Mouse (Mus musculus) activated CD4-positive, CD25-positive, alpha-beta regulatory T cell (primary cell): Measurements from ENCODE around the gene Lrrc31. TPM values are rescaled to one million over a fixed set of nuclear protein-coding genes. Genes with fewer than 3 reads are reported as not detected.

ENCODE experiments used
- polyA plus RNA-seq, 2 experiments: library from polyadenylated mRNA; unstranded; fragments of 100-300 nt; shearing (Covaris generic); gene quantifications; one replicate each; pipeline ENCODE4 v1.2.1; 2017

Gene Lrrc31
- polyA plus RNA-seq = under 1 TPM; 0.08 to 0.69 TPM

GRCm38 (mm10) chr3:30699711-30700505 is at the start of gene Lrrc31:
TSS of gene Lrrc31 (minus strand) at chr3:30699843.

DNA sequence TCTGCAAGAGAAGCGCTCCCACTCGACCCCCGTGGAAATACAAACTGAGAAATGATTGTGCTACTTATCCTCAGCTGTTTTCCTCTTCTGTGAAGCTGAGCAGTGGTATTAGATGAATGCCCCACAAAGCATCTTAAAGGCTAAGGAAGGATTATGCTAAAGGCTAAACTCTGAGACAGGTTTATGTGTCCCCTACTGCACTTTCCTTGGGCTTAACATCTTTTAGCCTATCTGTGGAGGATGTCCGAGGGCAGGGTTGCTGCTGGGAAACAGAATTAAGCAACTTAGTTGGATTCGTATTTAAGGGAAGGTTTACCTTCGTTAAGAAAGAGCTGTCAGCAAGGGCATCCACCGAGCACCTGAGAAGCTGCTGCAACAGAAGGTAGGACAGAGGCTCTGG is 46.4 kb upstream of the Lrrc31 start, which contains the start of gene Samd7:
Gene Samd7 (plus strand): TSS at position 288 of the 400 bp plus-strand sequence.

GRCm38 (mm10) chr3:30647440-30648090 is 52.1 kb downstream of the Lrrc31 start, which contains the start of gene Lrrc34:
TSS of gene Lrrc34 (minus strand) at chr3:30647869.

DNA sequence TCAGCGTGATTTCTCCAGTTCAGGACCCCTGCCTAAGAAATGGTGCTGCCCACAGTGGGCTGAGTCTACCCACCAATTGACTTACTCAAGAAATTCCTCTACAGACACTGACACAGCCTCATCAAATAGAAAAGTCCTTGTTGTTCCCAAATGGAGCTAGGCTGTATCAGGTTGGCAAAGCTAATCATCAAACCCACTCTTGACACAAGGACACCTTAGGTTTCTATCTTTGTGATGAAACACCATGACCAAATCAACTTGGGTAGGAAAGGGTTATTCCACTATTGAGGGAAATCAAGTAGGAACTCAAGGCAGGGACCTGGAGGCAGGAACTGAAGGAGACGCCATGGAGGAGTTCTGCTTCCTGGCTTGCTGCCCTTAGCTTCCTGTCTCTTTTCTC is 55.4 kb downstream of the Lrrc31 start, which contains the start of gene Lrriq4:
Gene Lrriq4 (plus strand): TSS at position 301 of the 400 bp plus-strand sequence.

Other genes starting within 250 kb of the Lrrc31 start
- under 1 TPM; 0.14 to 0.28 TPM for gene Mecom, start 151.8 kb downstream of the Lrrc31 start, polyA plus RNA-seq
- gene Actrt3, start 99.9 kb downstream of the Lrrc31 start, polyA plus RNA-seq = not detected
- 10 to 100 TPM; 34.1 to 38.0 TPM for gene Mynn, start 97.8 kb downstream of the Lrrc31 start, polyA plus RNA-seq
- not detected for gene Lrriq4, start 55.3 kb downstream of the Lrrc31 start, polyA plus RNA-seq
- gene Lrrc34, start 52.0 kb downstream of the Lrrc31 start, polyA plus RNA-seq = under 1 TPM in 1 of 2 experiments, not detected in 1; 0.11 TPM
- gene Samd7, start 46.5 kb upstream of the Lrrc31 start, polyA plus RNA-seq = not detected
- gene Sec62, start 93.0 kb upstream of the Lrrc31 start, polyA plus RNA-seq = 10 to 100 TPM; 67.8 to 78.8 TPM
- 1 to 10 TPM; 4.4 to 7.3 TPM for gene Gpr160, start 156.1 kb upstream of the Lrrc31 start, polyA plus RNA-seq